Mouse (Mus musculus) kidney, adult 2 months (tissue): ENCODE measurements around the gene Banf1.

Source experiments
- CTCF ChIP-seq: fragments of 200-500 bp; conservative IDR thresholded peaks from 2 replicates; pipeline ENCODE4 v1.5.1; 2011; ENCODE audit warnings: low read depth, mild to moderate bottlenecking, control low read depth, low read length, moderate library complexity, mixed read lengths; ENCODE audit not compliant: insufficient read depth, insufficient read length
- POLR2A ChIP-seq: fragments of 200-500 bp; IDR thresholded peaks from one replicate; pipeline ENCODE4 v1.6.1; 2011; ENCODE audit warnings: low read depth, low read length, control low read depth

- TF ChIP-seq CTCF (no peak), POLR2A (no peak)
Measured at GRCm38 (mm10) chr19:5364124-5364523, 2.8 kb downstream of the Banf1 start.
